Mouse (Mus musculus) olfactory bulb, adult 2 months (tissue): ENCODE results near the gene Map3k6. TPM values are rescaled to one million over a fixed set of nuclear protein-coding genes. Genes with fewer than 3 reads are reported as not detected.

ENCODE experiments used
- H3K27ac ChIP-seq: fragments of 200-500 bp; 2 replicates; pipeline ENCODE4 v1.5.1; 2012; ENCODE audit warnings: low read depth, low read length; ENCODE audit not compliant: insufficient read depth
- H3K4me1 ChIP-seq: fragments of 200-500 bp; 2 replicates; pipeline ENCODE4 v1.6.1; 2012; ENCODE audit warnings: low read length; ENCODE audit not compliant: control insufficient read depth, insufficient read depth
- H3K4me3 ChIP-seq: fragments of 200-500 bp; 2 replicates; pipeline ENCODE4 v1.5.1; 2012; ENCODE audit warnings: mild to moderate bottlenecking, low read depth, low read length, moderate library complexity; ENCODE audit not compliant: insufficient read depth
- CTCF ChIP-seq: fragments of 200-500 bp; IDR thresholded peaks from 2 replicates; pipeline ENCODE4 v1.5.1; 2012; ENCODE audit warnings: low read depth, mild to moderate bottlenecking, low read length, moderate library complexity; ENCODE audit not compliant: insufficient read depth
- POLR2A ChIP-seq: fragments of 200-500 bp; IDR thresholded peaks from 2 replicates; pipeline ENCODE4 v1.6.1; 2012; ENCODE audit warnings: mild to moderate bottlenecking, low read depth, low read length, moderate library complexity; ENCODE audit not compliant: insufficient read depth
- WGBS: fragments of 180-500 bp; shearing (Covaris S2); methylation state at CpG from one replicate; pipeline ENCODE4 v1.1.7; 2018; 5-methylcytosine and 5-hydroxymethylcytosine counted together
- polyA plus RNA-seq: library from polyadenylated mRNA; stranded (reverse); fragments of >200 nt; gene quantifications from 2 replicates; pipeline ENCODE4 v1.2.4, GENCODE M21; 2012; ENCODE audit warnings: low replicate concordance; ENCODE audit not compliant: missing spikeins, insufficient read depth, insufficient read length

Map3k6 gene
- polyA plus RNA-seq, 1 experiment: not detected

GRCm38 (mm10) chr4:133201006-133201771 lies 39.4 kb upstream of the Map3k6 start:
- Histone ChIP-seq H3K27ac (peak overlapping the region; percentile 33; the same call in 1 of the 2 replicates), H3K4me3 (no peak overlapping the region), H3K4me1 (peaks cover 61% of the 10 kb centered on the region)
- TF ChIP-seq CTCF: no peak
- TF ChIP-seq POLR2A: no peak
- WGBS: 57% methylated on average over 8 of the region's 8 CpGs

DNA sequence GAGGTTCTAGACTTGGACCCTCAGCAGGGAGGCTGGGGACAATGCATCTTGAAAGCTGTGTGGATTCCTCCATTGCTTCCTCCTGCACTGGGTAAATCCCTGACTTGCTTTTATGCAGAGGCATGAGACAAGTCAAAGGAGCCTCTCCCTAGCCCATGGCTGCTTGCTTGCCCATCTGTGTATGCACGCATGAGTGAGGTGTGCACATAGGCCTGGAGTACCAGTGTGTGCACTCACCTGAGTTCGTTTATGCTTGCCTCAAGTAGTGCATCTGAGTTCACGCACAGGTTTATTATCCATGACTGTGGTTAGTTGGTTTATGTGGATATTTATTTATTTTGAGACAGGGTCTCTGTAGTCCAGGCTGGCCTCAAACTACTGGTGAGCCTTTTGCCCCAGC lies 38.4 kb upstream of the Map3k6 start:
- H3K4me1 ChIP-seq: peaks cover 51% of the 10 kb centered on the region
- WGBS: 94% methylated on average over 3 of the region's 3 CpGs
- no peak overlapping the region for H3K4me3 ChIP-seq
- TF ChIP-seq POLR2A (no peak), CTCF (no peak)
- H3K27ac ChIP-seq: no peak overlapping the region

DNA sequence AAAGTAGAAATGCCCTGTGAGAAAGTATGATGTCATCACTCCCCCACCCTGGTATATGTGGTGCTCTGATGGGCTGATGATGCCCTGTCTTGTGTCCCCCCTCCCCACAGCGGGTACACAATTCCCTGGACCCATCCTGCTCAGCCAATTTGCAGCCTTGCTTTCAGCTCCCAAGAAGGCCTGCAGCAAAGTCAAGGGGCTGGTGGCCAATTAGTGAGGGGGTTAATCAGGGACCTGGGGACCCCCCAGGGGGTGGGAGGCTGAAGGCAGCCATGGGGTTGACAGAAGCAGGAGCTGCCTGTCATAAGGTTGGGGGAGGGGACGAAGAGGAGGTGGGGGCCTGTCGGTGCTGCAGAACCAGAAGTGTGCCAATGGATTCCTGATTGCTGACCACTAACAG lies 37.0 kb upstream of the Map3k6 start:
- TF ChIP-seq CTCF (no peak), POLR2A (no peak)
- 54% methylated on average over 3 of the region's 3 CpGs for WGBS
- Histone ChIP-seq H3K4me1 (peaks cover 39% of the 10 kb centered on the region), H3K27ac (no peak overlapping the region), H3K4me3 (no peak overlapping the region)

GRCm38 (mm10) chr4:133204379-133204778 lies 36.2 kb upstream of the Map3k6 start:
- Histone ChIP-seq H3K4me3 (no peak overlapping the region), H3K4me1 (peaks cover 37% of the 10 kb centered on the region), H3K27ac (no peak overlapping the region)
- TF ChIP-seq CTCF (no peak), POLR2A (no peak)
- WGBS: 16% methylated on average over 7 of the region's 7 CpGs

DNA sequence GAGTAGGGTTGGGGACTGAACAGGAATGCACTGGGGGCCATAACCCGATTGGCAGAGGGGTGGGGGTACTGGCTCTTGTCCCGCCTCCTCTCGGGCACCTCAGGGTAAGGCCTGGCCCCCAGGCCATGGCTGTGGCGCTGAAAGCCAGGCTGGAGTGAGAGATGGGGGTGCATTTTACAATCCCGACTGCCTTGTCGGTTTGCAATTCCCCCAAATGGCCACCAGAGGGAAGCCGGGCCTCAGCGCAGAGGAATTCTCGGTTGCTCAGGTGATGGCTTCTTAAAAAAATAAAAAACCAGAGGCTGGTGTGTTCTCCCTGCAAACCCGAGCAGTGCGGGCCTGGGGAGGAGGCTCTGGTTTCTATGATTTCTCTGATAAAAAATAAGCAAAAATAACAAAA lies 31.3 kb upstream of the Map3k6 start:
- peaks cover 25% of the 10 kb centered on the region for H3K4me1 ChIP-seq
- H3K4me3 ChIP-seq: no peak overlapping the region
- WGBS: 3% methylated on average over 11 of the region's 11 CpGs
- no peak overlapping the region for H3K27ac ChIP-seq
- TF ChIP-seq POLR2A (no peak), CTCF (peak; percentile 91)

DNA sequence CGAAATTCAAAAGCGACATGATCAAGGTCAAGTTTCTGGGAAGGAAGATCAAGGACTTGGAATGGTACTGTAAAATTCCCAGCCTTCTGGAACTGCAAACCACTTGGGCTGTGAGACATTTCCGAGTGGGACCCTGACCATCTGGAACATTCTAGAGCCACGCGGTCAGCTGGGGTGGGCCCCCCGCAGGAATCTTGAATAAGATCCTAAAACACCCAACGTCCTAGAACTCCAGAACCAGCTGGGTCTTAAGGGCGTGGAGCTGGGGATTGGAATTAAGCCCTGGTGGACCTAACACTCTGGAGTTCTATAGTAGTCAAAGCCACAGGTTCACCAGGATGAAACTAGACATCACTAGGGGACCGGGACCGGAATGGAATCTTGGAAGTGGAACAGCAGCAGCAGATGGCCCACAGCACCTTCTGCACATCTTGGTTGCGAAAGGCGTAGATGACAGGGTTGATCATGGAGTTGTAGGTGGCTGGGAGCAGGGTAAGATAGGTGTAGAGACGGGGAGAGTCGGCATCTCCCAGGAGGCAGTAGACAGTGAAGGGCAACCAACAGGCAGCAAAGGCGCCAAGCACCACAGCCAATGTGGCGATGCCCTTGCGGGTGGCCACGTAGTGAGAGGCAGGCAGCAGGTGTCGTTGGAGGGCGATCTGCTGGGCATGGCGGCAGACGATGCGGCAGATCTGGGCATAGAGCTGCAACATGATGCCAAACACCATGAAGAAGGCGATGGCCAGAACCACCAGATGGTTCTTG lies 30.4 kb upstream of the Map3k6 start:
- WGBS: 94% methylated on average over 24 of the region's 24 CpGs
- Histone ChIP-seq H3K27ac (no peak overlapping the region), H3K4me1 (peaks cover 17% of the 10 kb centered on the region), H3K4me3 (no peak overlapping the region)
- TF ChIP-seq CTCF: no peak

DNA sequence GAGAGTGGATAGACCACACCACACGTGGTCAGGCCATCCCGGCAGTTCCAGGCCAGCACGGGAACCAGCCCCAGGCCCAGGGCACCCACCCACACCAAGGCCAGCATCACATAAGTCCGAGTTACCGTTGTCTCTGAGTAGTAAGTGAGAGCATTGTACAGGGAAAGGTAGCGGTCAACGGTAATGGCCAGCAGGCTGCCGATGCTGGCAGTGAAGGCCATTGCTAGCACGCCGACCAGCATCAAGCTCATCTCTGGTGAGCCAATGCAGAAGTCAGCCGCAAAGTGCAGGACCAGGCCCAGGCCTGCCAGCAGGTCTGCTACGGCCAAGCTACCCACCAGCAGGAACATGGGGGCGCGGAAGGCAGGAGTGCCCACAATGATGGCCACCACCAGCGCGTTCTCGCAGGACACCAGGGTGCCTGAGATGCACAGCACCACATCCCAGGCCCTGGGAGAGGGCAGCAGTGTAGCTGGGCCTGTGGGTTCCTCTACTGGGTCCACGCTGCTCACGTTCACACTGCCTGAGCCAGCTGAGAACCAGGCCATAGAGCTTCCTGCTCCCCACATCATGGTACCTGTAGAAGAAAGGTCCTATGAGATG lies 29.7 kb upstream of the Map3k6 start:
- Histone ChIP-seq H3K4me3 (no peak overlapping the region), H3K4me1 (peaks cover 17% of the 10 kb centered on the region), H3K27ac (no peak overlapping the region)
- no peak for TF ChIP-seq CTCF
- no peak for TF ChIP-seq POLR2A
- 94% methylated on average over 19 of the region's 19 CpGs for WGBS

DNA sequence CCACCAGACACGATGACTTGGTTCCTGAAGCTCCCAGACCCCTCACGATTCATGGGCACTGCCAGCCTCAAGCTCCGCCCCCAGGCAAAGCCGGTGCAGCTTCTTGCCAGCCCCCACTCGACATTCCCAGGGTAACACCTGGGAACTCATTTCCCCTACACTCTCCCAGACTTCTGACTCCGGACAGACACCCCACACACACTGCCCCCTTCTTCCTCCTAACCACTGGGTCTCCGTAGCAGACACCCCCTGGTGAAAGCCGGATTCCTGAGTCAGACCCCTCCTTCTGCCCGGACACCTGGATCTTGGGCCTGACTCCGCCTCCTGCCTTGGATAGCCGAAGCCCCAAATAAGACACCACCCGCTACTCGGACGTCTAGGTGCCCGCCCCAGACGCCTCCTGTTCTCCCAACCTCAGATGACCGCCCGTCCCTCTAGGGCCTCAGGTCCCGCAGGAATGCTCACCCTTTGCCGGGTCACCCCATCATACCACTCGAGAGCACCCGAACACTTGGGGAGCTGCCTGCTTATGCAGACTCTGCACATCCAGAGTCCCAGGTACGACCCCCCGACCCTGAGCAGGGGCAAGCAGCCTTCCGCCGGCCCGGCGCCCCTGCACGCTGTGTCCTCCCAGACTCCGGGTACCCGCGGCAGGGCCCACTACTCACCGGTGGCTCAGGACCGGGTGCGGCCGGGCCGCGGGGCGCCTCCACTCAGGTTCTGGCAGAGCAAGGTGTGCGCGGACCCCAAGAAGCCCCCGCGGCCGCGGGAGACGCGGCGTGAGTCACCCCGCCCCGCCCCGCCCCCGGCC lies 28.7 kb upstream of the Map3k6 start, which contains the start of the genes Cd164l2 and Gpr3:
Cd164l2 (plus strand) TSS at position 381 of the 811 bp plus-strand sequence.
Gpr3 (minus strand) TSS at position 786 of the 811 bp plus-strand sequence.
- H3K27ac ChIP-seq: peak within 1 kb of the TSS; percentile 68; the same call in 1 of the 2 replicates
- 2% methylated on average over 41 of the region's 52 CpGs for WGBS
- no peak for TF ChIP-seq POLR2A
- TF ChIP-seq CTCF: no peak
- H3K4me3 ChIP-seq: peak within 1 kb of the TSS; percentile 78
- peaks cover 17% of the 10 kb centered on the region for H3K4me1 ChIP-seq
